Mouse (Mus musculus): ENCODE data around the gene Mcee. TPM values are rescaled to one million over a fixed set of nuclear protein-coding genes. Genes with fewer than 3 reads are reported as not detected.

The Mcee gene
- polyA plus RNA-seq, 1 experiment from 2014 or later, result 31.9 TPM

GRCm38 (mm10) chr7:64451861-64452382, 59.5 kb downstream of the Mcee start:
- Histone ChIP-seq H3K9ac (replicated peaks; ENCODE audit: low read length) (no peak overlapping the region), H3K27me3 (ENCODE audit: control insufficient read depth, insufficient read depth, low read length) (no peaks in the 10 kb centered on the region), H3K36me3 (ENCODE audit: control insufficient read depth, insufficient read depth, low read length) (no peaks in the 10 kb centered on the region), H3K4me2 (ENCODE audit: low read length) (no peak overlapping the region), H3K27ac (replicated peaks; ENCODE audit: low read depth, low read length) (no peak overlapping the region), H3K4me1 (ENCODE audit: control insufficient read depth, insufficient read depth, low read length) (peaks cover 5% of the 10 kb centered on the region; the same call in 1 of the 2 replicates), H3K9me3 (ENCODE audit: control insufficient read depth, low read length) (no peaks in the 10 kb centered on the region), H3K4me3 (replicated peaks; ENCODE audit: low read depth, low read length) (no peak overlapping the region)
- DNase-seq (no peak), ATAC-seq (ENCODE audit: low FRiP score, low TSS enrichment) (no peak)
- 90% methylated on average over 5 of the region's 5 CpGs for WGBS

GRCm38 (mm10) chr7:64452471-64453222, 60.2 kb downstream of the Mcee start:
- ATAC-seq (ENCODE audit: low FRiP score, low TSS enrichment) (no peak), DNase-seq (peak; percentile 33)
- Histone ChIP-seq H3K4me2 (ENCODE audit: low read length) (no peak overlapping the region), H3K27me3 (ENCODE audit: control insufficient read depth, insufficient read depth, low read length) (no peaks in the 10 kb centered on the region), H3K4me3 (replicated peaks; ENCODE audit: low read depth, low read length) (no peak overlapping the region), H3K9ac (replicated peaks; ENCODE audit: low read length) (no peak overlapping the region), H3K27ac (replicated peaks; ENCODE audit: low read depth, low read length) (no peak overlapping the region), H3K9me3 (ENCODE audit: control insufficient read depth, low read length) (no peaks in the 10 kb centered on the region), H3K4me1 (ENCODE audit: control insufficient read depth, insufficient read depth, low read length) (peaks cover 5% of the 10 kb centered on the region; the same call in 1 of the 2 replicates), H3K36me3 (ENCODE audit: control insufficient read depth, insufficient read depth, low read length) (no peaks in the 10 kb centered on the region)
- 73% methylated on average over 4 of the region's 4 CpGs for WGBS

- Histone ChIP-seq H3K27me3 (ENCODE audit: control insufficient read depth, insufficient read depth, low read length) (no peaks in the 10 kb centered on the region), H3K9me3 (ENCODE audit: control insufficient read depth, low read length) (no peaks in the 10 kb centered on the region), H3K4me1 (ENCODE audit: control insufficient read depth, insufficient read depth, low read length) (peaks cover 4% of the 10 kb centered on the region; the same call in 1 of the 2 replicates), H3K36me3 (ENCODE audit: control insufficient read depth, insufficient read depth, low read length) (no peaks in the 10 kb centered on the region), H3K27ac (replicated peaks; ENCODE audit: low read depth, low read length) (no peak overlapping the region), H3K4me3 (replicated peaks; ENCODE audit: low read depth, low read length) (no peak overlapping the region), H3K4me2 (ENCODE audit: low read length) (no peak overlapping the region), H3K9ac (replicated peaks; ENCODE audit: low read length) (no peak overlapping the region)
- no peak for ATAC-seq (ENCODE audit: low FRiP score, low TSS enrichment)
- DNase-seq, result peak; percentile 18
- 87% methylated on average over 4 of the region's 4 CpGs for WGBS
Observed at GRCm38 (mm10) chr7:64456176-64456575, 63.8 kb downstream of the Mcee start.

GRCm38 (mm10) chr7:64456676-64457075, 64.3 kb downstream of the Mcee start:
- no peak for DNase-seq
- H3K4me1 ChIP-seq (ENCODE audit: control insufficient read depth, insufficient read depth, low read length), result no peaks in the 10 kb centered on the region; the same call in 1 of the 2 replicates
- WGBS, result 57% methylated on average over 3 of the region's 3 CpGs
- H3K36me3 ChIP-seq (ENCODE audit: control insufficient read depth, insufficient read depth, low read length), result no peaks in the 10 kb centered on the region
- no peak overlapping the region for H3K4me2 ChIP-seq (ENCODE audit: low read length)
- no peak overlapping the region for H3K27ac ChIP-seq (replicated peaks; ENCODE audit: low read depth, low read length)
- no peaks in the 10 kb centered on the region for H3K9me3 ChIP-seq (ENCODE audit: control insufficient read depth, low read length)
- no peak overlapping the region for H3K9ac ChIP-seq (replicated peaks; ENCODE audit: low read length)
- no peak overlapping the region for H3K4me3 ChIP-seq (replicated peaks; ENCODE audit: low read depth, low read length)
- H3K27me3 ChIP-seq (ENCODE audit: control insufficient read depth, insufficient read depth, low read length), result no peaks in the 10 kb centered on the region
- no peak for ATAC-seq (ENCODE audit: low FRiP score, low TSS enrichment)

GRCm38 (mm10) chr7:64457811-64458210, 65.4 kb downstream of the Mcee start:
- H3K9ac ChIP-seq (replicated peaks; ENCODE audit: low read length), result no peak overlapping the region
- no peaks in the 10 kb centered on the region for H3K36me3 ChIP-seq (ENCODE audit: control insufficient read depth, insufficient read depth, low read length)
- H3K9me3 ChIP-seq (ENCODE audit: control insufficient read depth, low read length), result no peaks in the 10 kb centered on the region
- H3K27ac ChIP-seq (replicated peaks; ENCODE audit: low read depth, low read length), result no peak overlapping the region
- ATAC-seq (ENCODE audit: low FRiP score, low TSS enrichment) (no peak), DNase-seq (no peak)
- no peak overlapping the region for H3K4me2 ChIP-seq (ENCODE audit: low read length)
- no peaks in the 10 kb centered on the region for H3K4me1 ChIP-seq (ENCODE audit: control insufficient read depth, insufficient read depth, low read length)
- no peaks in the 10 kb centered on the region for H3K27me3 ChIP-seq (ENCODE audit: control insufficient read depth, insufficient read depth, low read length)
- 71% methylated on average over 2 of the region's 2 CpGs for WGBS
- no peak overlapping the region for H3K4me3 ChIP-seq (replicated peaks; ENCODE audit: low read depth, low read length)

Other genes with a start within 250 kb of the Mcee start
- gene Trpm1, start 238.8 kb upstream of the Mcee start, polyA plus RNA-seq (2014; fragmentation: Nextera tagmentation; extraction: Ambion mirVana), result 0.93 TPM in 1 of 2 replicates, not detected in the other
- 7.5 and 13.1 TPM in 2 replicates for gene Mtmr10, start 105.0 kb upstream of the Mcee start, polyA plus RNA-seq (2014; fragmentation: Nextera tagmentation; extraction: Ambion mirVana)
- gene Fan1, start 18.5 kb upstream of the Mcee start, polyA plus RNA-seq (2014; fragmentation: Nextera tagmentation; extraction: Ambion mirVana), result 4.7 and 5.0 TPM in 2 replicates
- gene Mphosph10, start 339 bp upstream of the Mcee start, polyA plus RNA-seq (2014; fragmentation: Nextera tagmentation; extraction: Ambion mirVana), result 19.6 and 25.2 TPM in 2 replicates
- gene Apba2, start 109.1 kb downstream of the Mcee start, polyA plus RNA-seq (2014; fragmentation: Nextera tagmentation; extraction: Ambion mirVana), result 181 and 184 TPM in 2 replicates